Mouse (Mus musculus): Measurements from ENCODE around the gene Nucb1. TPM values are rescaled to one million over a fixed set of nuclear protein-coding genes. Genes with fewer than 3 reads are reported as not detected.
"Not testable (repeated sequence)": the region's sequence is repeated elsewhere in the genome, so short reads cannot be mapped to it uniquely, and the experiment has no call there.

The Nucb1 gene
- polyA plus RNA-seq, 1 experiment from 2014 or later = 106 TPM

DNA sequence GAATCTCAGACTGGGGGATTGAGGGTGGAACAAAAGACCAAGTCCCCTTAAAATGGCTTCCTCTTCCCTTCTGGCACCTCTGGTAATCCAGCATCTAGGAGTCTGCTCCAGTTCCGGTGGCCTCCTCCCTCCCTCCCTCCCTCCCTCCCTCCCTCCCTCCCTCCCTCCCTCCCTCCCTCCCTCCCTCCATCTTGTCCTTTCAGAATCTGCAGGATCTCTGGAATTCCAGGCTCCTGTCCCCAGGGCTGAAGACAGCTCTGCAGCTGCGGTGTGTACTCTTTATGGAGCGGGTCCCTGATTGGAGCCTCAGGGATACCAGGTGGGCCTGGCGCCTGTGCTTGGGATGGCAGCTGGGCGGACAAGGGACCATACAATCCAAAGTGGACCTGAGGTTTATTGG is 48.9 kb downstream of the Nucb1 start:
- H3K9me3 ChIP-seq (ENCODE audit: control insufficient read depth, low read length) = no peaks in the 10 kb centered on the region
- no peak overlapping the region for H3K4me2 ChIP-seq (ENCODE audit: low read length)
- ATAC-seq = no peak
- peaks cover 21% of the 10 kb centered on the region; the same call in 1 of the 2 replicates for H3K36me3 ChIP-seq (ENCODE audit: control insufficient read depth, insufficient read depth)
- H3K27me3 ChIP-seq (replicated peaks; ENCODE audit: control insufficient read depth, insufficient read depth, low read length) = no peaks in the 10 kb centered on the region
- no peak overlapping the region for H3K4me3 ChIP-seq (replicated peaks; ENCODE audit: low read length)
- H3K9ac ChIP-seq (replicated peaks; ENCODE audit: low read depth, low read length) = no peak overlapping the region
- no peak overlapping the region for H3K27ac ChIP-seq (ENCODE audit: low read length)
- WGBS = 73% methylated on average over 5 of the region's 5 CpGs
- peaks cover 43% of the 10 kb centered on the region for H3K4me1 ChIP-seq (replicated peaks; ENCODE audit: control insufficient read depth, insufficient read depth, low read length)

GRCm38 (mm10) chr7:45460860-45461314 is 49.3 kb downstream of the Nucb1 start:
- H3K9me3 ChIP-seq (ENCODE audit: control insufficient read depth, low read length) = no peaks in the 10 kb centered on the region
- no peaks in the 10 kb centered on the region for H3K27me3 ChIP-seq (replicated peaks; ENCODE audit: control insufficient read depth, insufficient read depth, low read length)
- WGBS = 51% methylated on average over 13 of the region's 13 CpGs
- peaks cover 21% of the 10 kb centered on the region; the same call in 1 of the 2 replicates for H3K36me3 ChIP-seq (ENCODE audit: control insufficient read depth, insufficient read depth)
- H3K9ac ChIP-seq (replicated peaks; ENCODE audit: low read depth, low read length) = 0 out of 2 replicates have a peak overlapping the region, but pooled peaks have one; percentile 15
- no peak for ATAC-seq
- H3K4me3 ChIP-seq (replicated peaks; ENCODE audit: low read length) = no peak overlapping the region
- no peak overlapping the region for H3K4me2 ChIP-seq (ENCODE audit: low read length)
- H3K4me1 ChIP-seq (replicated peaks; ENCODE audit: control insufficient read depth, insufficient read depth, low read length) = peaks cover 39% of the 10 kb centered on the region
- H3K27ac ChIP-seq (ENCODE audit: low read length) = peak overlapping the region; percentile 85

GRCm38 (mm10) chr7:45460377-45460776 is 49.8 kb downstream of the Nucb1 start:
- Histone ChIP-seq H3K4me1 (replicated peaks; ENCODE audit: control insufficient read depth, insufficient read depth, low read length) (peaks cover 34% of the 10 kb centered on the region), H3K9ac (replicated peaks; ENCODE audit: low read depth, low read length) (peak overlapping the region; percentile 62), H3K36me3 (ENCODE audit: control insufficient read depth, insufficient read depth) (peaks cover 23% of the 10 kb centered on the region), H3K27ac (ENCODE audit: low read length) (peak overlapping the region; percentile 85), H3K9me3 (ENCODE audit: control insufficient read depth, low read length) (no peaks in the 10 kb centered on the region), H3K4me2 (ENCODE audit: low read length) (peak overlapping the region; percentile 56), H3K27me3 (replicated peaks; ENCODE audit: control insufficient read depth, insufficient read depth, low read length) (no peaks in the 10 kb centered on the region), H3K4me3 (replicated peaks; ENCODE audit: low read length) (peak overlapping the region; percentile 53)
- WGBS = 74% methylated on average over 7 of the region's 7 CpGs
- no peak for ATAC-seq

- not testable (repeated sequence) for H3K27me3 ChIP-seq (replicated peaks; ENCODE audit: control insufficient read depth, insufficient read depth, low read length); H3K9me3 ChIP-seq (ENCODE audit: control insufficient read depth, low read length)
- ATAC-seq = peak; percentile 96
- Histone ChIP-seq H3K4me1 (replicated peaks; ENCODE audit: control insufficient read depth, insufficient read depth, low read length) (peaks cover 30% of the 10 kb centered on the region), H3K4me3 (replicated peaks; ENCODE audit: low read length) (peak within 1 kb of the TSS; percentile 53), H3K4me2 (ENCODE audit: low read length) (peak within 1 kb of the TSS; percentile 98), H3K27ac (ENCODE audit: low read length) (peak within 1 kb of the TSS; percentile 97), H3K36me3 (ENCODE audit: control insufficient read depth, insufficient read depth) (peaks cover 23% of the 10 kb centered on the region), H3K9ac (replicated peaks; ENCODE audit: low read depth, low read length) (peak within 1 kb of the TSS; percentile 88)
- 0% methylated on average over 24 of the region's 37 CpGs for WGBS
These were observed 50.6 kb downstream of the Nucb1 start, which contains the start of gene Ftl1 for GRCm38 (mm10) chr7:45459564-45460140. TSS of gene Ftl1 (minus strand) at chr7:45459884.

- Histone ChIP-seq H3K4me1 (replicated peaks; ENCODE audit: control insufficient read depth, insufficient read depth, low read length) (peaks cover 30% of the 10 kb centered on the region), H3K4me3 (replicated peaks; ENCODE audit: low read length) (peak overlapping the region; percentile 53), H3K4me2 (ENCODE audit: low read length) (peak overlapping the region; percentile 98), H3K27ac (ENCODE audit: low read length) (peak overlapping the region; percentile 97), H3K27me3 (replicated peaks; ENCODE audit: control insufficient read depth, insufficient read depth, low read length) (no peaks in the 10 kb centered on the region), H3K9me3 (ENCODE audit: control insufficient read depth, low read length) (no peaks in the 10 kb centered on the region), H3K9ac (replicated peaks; ENCODE audit: low read depth, low read length) (peak overlapping the region; percentile 88), H3K36me3 (ENCODE audit: control insufficient read depth, insufficient read depth) (peaks cover 21% of the 10 kb centered on the region)
- ATAC-seq = peak; percentile 78
- under 1% methylated on average over 41 of the region's 43 CpGs for WGBS
These were observed 51.2 kb downstream of the Nucb1 start for GRCm38 (mm10) chr7:45458748-45459563.

DNA sequence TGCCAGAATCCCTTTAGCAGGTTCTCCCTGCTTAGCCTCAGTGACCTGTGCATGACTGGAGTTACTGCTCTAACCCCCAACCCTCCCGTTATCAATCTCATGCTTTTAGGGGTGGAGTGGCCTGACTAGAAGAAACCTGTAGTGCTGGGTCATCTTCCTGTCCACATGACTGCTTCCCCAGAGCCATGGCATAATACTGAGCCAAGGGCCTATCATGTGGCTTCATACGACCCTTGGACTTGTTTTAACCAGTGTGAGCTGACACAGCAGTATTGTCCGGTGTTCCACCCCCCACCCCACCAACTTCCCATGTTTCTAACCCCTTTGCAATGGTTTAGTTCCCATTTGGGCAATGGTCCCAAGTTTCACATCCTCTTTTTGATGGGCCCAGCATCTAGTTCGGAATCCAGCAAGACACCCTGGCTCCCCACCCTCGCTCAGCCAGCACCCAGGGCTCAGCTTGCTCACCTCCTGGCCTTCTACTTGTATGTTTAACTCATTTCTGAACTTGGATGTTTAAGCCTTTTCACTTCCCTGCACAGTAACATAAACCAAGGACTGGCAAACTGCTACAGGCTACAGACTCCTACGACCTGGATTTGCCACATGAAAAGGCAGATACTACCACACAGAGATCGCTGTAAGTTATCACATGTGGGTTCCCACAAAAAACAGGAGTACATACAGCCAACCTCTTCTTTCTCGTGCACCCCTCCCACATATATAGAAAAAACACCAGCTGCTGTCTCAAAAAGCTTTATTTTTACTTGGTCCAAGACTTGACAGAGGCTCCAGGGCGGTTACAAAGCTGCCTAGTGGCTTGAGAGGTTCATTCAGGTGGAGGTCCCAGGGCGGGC is 52.8 kb downstream of the Nucb1 start:
- Histone ChIP-seq H3K36me3 (ENCODE audit: control insufficient read depth, insufficient read depth) (peaks cover 14% of the 10 kb centered on the region), H3K4me2 (ENCODE audit: low read length) (peak overlapping the region; percentile 98), H3K27me3 (replicated peaks; ENCODE audit: control insufficient read depth, insufficient read depth, low read length) (no peaks in the 10 kb centered on the region), H3K9ac (replicated peaks; ENCODE audit: low read depth, low read length) (peak overlapping the region; percentile 88), H3K27ac (ENCODE audit: low read length) (0 out of 2 replicates have a peak overlapping the region, but pooled peaks have one; percentile 12), H3K9me3 (ENCODE audit: control insufficient read depth, low read length) (no peaks in the 10 kb centered on the region), H3K4me3 (replicated peaks; ENCODE audit: low read length) (peak overlapping the region; percentile 53), H3K4me1 (replicated peaks; ENCODE audit: control insufficient read depth, insufficient read depth, low read length) (peaks cover 30% of the 10 kb centered on the region)
- 66% methylated on average over 9 of the region's 10 CpGs for WGBS
- no peak for ATAC-seq

DNA sequence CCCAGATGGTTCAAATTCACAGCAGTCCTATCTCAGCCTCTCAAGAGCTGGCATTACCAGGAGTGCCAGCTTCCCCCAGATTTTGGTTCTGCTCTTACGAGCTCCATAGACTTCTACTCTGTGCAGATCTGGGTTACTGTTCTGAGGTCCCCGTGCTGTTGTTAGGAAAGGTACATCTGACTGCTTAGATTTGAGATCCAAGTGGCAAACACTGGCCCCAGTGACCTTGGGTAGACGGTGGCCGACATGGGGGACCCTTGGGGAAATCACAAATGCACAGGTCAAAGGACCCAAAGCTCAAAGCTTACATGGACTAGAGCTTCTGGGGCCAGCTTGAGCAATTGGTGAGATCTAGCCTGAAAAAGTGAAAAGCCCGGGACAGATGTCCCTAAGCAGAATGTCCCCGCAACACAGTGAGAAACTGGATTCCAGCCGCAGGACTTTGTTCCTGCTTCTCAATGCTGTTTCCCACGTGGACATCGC is 53.4 kb downstream of the Nucb1 start:
- ATAC-seq = no peak
- Histone ChIP-seq H3K27ac (ENCODE audit: low read length) (no peak overlapping the region), H3K36me3 (ENCODE audit: control insufficient read depth, insufficient read depth) (peaks cover 14% of the 10 kb centered on the region), H3K9me3 (ENCODE audit: control insufficient read depth, low read length) (no peaks in the 10 kb centered on the region), H3K4me2 (ENCODE audit: low read length) (peak overlapping the region; percentile 98), H3K9ac (replicated peaks; ENCODE audit: low read depth, low read length) (peak overlapping the region; percentile 7; the same call in 1 of the 2 replicates), H3K4me3 (replicated peaks; ENCODE audit: low read length) (no peak overlapping the region; the same call in none of the 2 replicates), H3K27me3 (replicated peaks; ENCODE audit: control insufficient read depth, insufficient read depth, low read length) (no peaks in the 10 kb centered on the region), H3K4me1 (replicated peaks; ENCODE audit: control insufficient read depth, insufficient read depth, low read length) (peaks cover 30% of the 10 kb centered on the region)
- WGBS = 56% methylated on average over 9 of the region's 9 CpGs

- Histone ChIP-seq H3K36me3 (ENCODE audit: control insufficient read depth, insufficient read depth) (peaks cover 14% of the 10 kb centered on the region), H3K4me1 (replicated peaks; ENCODE audit: control insufficient read depth, insufficient read depth, low read length) (peaks cover 29% of the 10 kb centered on the region), H3K4me3 (replicated peaks; ENCODE audit: low read length) (no peak overlapping the region), H3K9ac (replicated peaks; ENCODE audit: low read depth, low read length) (no peak overlapping the region), H3K4me2 (ENCODE audit: low read length) (no peak overlapping the region), H3K27ac (ENCODE audit: low read length) (no peak overlapping the region), H3K9me3 (ENCODE audit: control insufficient read depth, low read length) (no peaks in the 10 kb centered on the region), H3K27me3 (replicated peaks; ENCODE audit: control insufficient read depth, insufficient read depth, low read length) (no peaks in the 10 kb centered on the region)
- WGBS = 73% methylated on average over 13 of the region's 13 CpGs
- ATAC-seq = no peak
These were observed 54.1 kb downstream of the Nucb1 start for GRCm38 (mm10) chr7:45455932-45456696.

Measured in forebrain, embryonic 16.5 days (tissue).